Mouse (Mus musculus) lung, postnatal 0 days (tissue): ENCODE data around the gene Tldc2.

Source experiments
- CTCF ChIP-seq: IDR thresholded peaks from 2 replicates; pipeline ENCODE4 v1.5.1; 2016; ENCODE audit warnings: antibody characterized with exemption, mild to moderate bottlenecking
- EP300 ChIP-seq: IDR thresholded peaks from 2 replicates; pipeline ENCODE4 v1.6.1; 2016; ENCODE audit warnings: antibody characterized with exemption, mild to moderate bottlenecking, control low read depth

DNA sequence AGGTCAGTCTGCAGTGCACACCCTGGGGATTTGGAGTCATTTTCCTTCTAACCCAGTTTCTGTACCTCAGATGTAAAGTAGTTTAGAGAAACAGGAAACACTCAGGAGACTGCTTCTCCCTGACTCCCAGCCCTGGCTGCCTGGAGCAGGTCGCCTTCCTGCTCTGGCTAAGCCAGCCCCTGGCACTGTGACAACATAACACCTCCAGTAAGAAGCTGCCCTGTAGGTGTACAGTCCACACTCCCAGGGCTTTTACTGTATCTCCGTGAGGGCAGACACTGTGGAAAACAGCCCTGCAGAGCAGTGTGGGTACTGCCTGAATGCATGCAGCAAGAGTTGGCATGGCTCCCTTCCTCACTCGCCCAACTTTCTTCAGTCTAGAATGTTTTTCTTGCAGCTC lies 11.2 kb upstream of the Tldc2 start:
- TF ChIP-seq CTCF: no peak
- no peak for TF ChIP-seq EP300
